In genomic region chr10:123357010-123357409, GRCm38 (mm10) we compare ENCODE assay signal across 22 mouse cellular contexts.
DNase-seq lines count a peak whose midpoint lies in the region; ATAC-seq and TF ChIP-seq lines count a peak whose summit lies in the region.
"Had no signal": no experiment of that assay in that cellular context is flagged by ENCODE, and none has a peak within 500 bp of the region (broad histone marks: within the 10 kb centered on the region; RNA-seq: fewer than 3 reads in every experiment).

No protein-coding gene starts in this region.

- DNase-seq in heart, adult 11 months = peak; percentile 60
- DNase-seq in lung, postnatal 14 days = no peak
- DNase-seq: adrenal gland, adult 2 months; adrenal gland, postnatal 10 days; adrenal gland, postnatal 36 days; B cell, adult 2 months; cerebellum, adult 11-12 months; cerebellum, adult 2 months; cerebellum, adult 9-10 months; cerebellum, postnatal 10 days; cerebellum, postnatal 25 days had no signal

- no peak for TF ChIP-seq CTCF in E14TG2a.4 (conservative IDR thresholded peaks at IDR 0.05; ENCODE audit: low read length)

- WGBS in heart, embryonic 11.5 days (ENCODE audit: insufficient replicate concordance) = 68% methylated on average over 6 of the region's 6 CpGs
- WGBS in kidney, embryonic 15.5 days = 77% methylated on average over 6 of the region's 6 CpGs
- WGBS in kidney, embryonic 14.5 days = 75% methylated on average over 6 of the region's 6 CpGs
- WGBS in lung, embryonic 15.5 days = 74% methylated on average over 6 of the region's 6 CpGs

- no peak for ATAC-seq in heart, embryonic 11.5 days (replicated peaks; ENCODE audit: insufficient number of reproducible peaks, low FRiP score, low TSS enrichment)
- ATAC-seq in kidney, embryonic 15.5 days (replicated peaks; ENCODE audit: low FRiP score) = 0 out of 2 replicates have a peak, but pooled peaks have one; percentile 33
- no peak for ATAC-seq in kidney, embryonic 14.5 days (ENCODE audit: low FRiP score, low TSS enrichment)
- peak; percentile 41; the same call in 1 of the 2 replicates for ATAC-seq in lung, embryonic 15.5 days (ENCODE audit: borderline replicate concordance, extremely low read depth, low FRiP score, low TSS enrichment)
- ATAC-seq: CD4-positive, CD25-positive, alpha-beta regulatory T cell, adult 4 months; forebrain, embryonic 13.5 days; forebrain, embryonic 15.5 days had no signal

- no peak overlapping the region for H3K27ac ChIP-seq in heart, embryonic 11.5 days (ENCODE audit: low read depth, low read length)
- H3K27ac ChIP-seq in kidney, embryonic 15.5 days = no peak overlapping the region
- H3K27ac ChIP-seq in kidney, embryonic 14.5 days (ENCODE audit: low read depth, low read length) = no peak overlapping the region
- no peak overlapping the region for H3K27ac ChIP-seq in lung, embryonic 15.5 days
- H3K27ac ChIP-seq: embryonic facial prominence, embryonic 10.5 days; embryonic facial prominence, embryonic 12.5 days; forebrain, embryonic 13.5 days; forebrain, embryonic 15.5 days had no signal

- no peak overlapping the region for H3K4me2 ChIP-seq in heart, embryonic 11.5 days
- H3K4me2 ChIP-seq in kidney, embryonic 15.5 days = no peak overlapping the region
- H3K4me2 ChIP-seq in kidney, embryonic 14.5 days (replicated peaks; ENCODE audit: low read depth, low read length) = no peak overlapping the region
- H3K4me2 ChIP-seq in lung, embryonic 15.5 days = no peak overlapping the region
- H3K4me2 ChIP-seq: embryonic facial prominence, embryonic 12.5 days; forebrain, embryonic 13.5 days; forebrain, embryonic 15.5 days had no signal

- no peaks in the 10 kb centered on the region for H3K9me3 ChIP-seq in heart, embryonic 11.5 days (replicated peaks; ENCODE audit: control insufficient read depth, low read length)
- no peaks in the 10 kb centered on the region for H3K9me3 ChIP-seq in kidney, embryonic 15.5 days (replicated peaks)
- no peaks in the 10 kb centered on the region for H3K9me3 ChIP-seq in kidney, embryonic 14.5 days (ENCODE audit: control insufficient read depth, low read length)
- no peaks in the 10 kb centered on the region for H3K9me3 ChIP-seq in lung, embryonic 15.5 days
- H3K9me3 ChIP-seq in E14TG2a.4 (ENCODE audit: low read length) = no peaks in the 10 kb centered on the region
- H3K9me3 ChIP-seq: embryonic facial prominence, embryonic 10.5 days; embryonic facial prominence, embryonic 12.5 days; forebrain, embryonic 13.5 days; forebrain, embryonic 15.5 days had no signal

- H3K4me1 ChIP-seq in heart, embryonic 11.5 days (ENCODE audit: control insufficient read depth, insufficient read depth, low read length) = no peaks in the 10 kb centered on the region
- no peaks in the 10 kb centered on the region for H3K4me1 ChIP-seq in kidney, embryonic 15.5 days
- no peaks in the 10 kb centered on the region for H3K4me1 ChIP-seq in kidney, embryonic 14.5 days (ENCODE audit: control insufficient read depth, insufficient read depth, low read length)
- H3K4me1 ChIP-seq in lung, embryonic 15.5 days = no peaks in the 10 kb centered on the region
- H3K4me1 ChIP-seq in E14TG2a.4 (replicated peaks; ENCODE audit: low read depth, low read length) = no peaks in the 10 kb centered on the region
- H3K4me1 ChIP-seq: embryonic facial prominence, embryonic 12.5 days; forebrain, embryonic 13.5 days; forebrain, embryonic 15.5 days had no signal

- H3K4me3 ChIP-seq in heart, embryonic 11.5 days (ENCODE audit: low read depth, low read length) = no peak overlapping the region
- no peak overlapping the region for H3K4me3 ChIP-seq in kidney, embryonic 15.5 days (replicated peaks)
- no peak overlapping the region for H3K4me3 ChIP-seq in kidney, embryonic 14.5 days (ENCODE audit: low read length)
- H3K4me3 ChIP-seq in lung, embryonic 15.5 days = no peak overlapping the region
- H3K4me3 ChIP-seq in E14TG2a.4 (replicated peaks; ENCODE audit: low read length) = peak overlapping the region; percentile 23; the same call in 1 of the 2 replicates
- H3K4me3 ChIP-seq: embryonic facial prominence, embryonic 10.5 days; embryonic facial prominence, embryonic 12.5 days; forebrain, embryonic 13.5 days; forebrain, embryonic 15.5 days had no signal

- H3K36me3 ChIP-seq in heart, embryonic 11.5 days (ENCODE audit: control insufficient read depth, insufficient read depth, low read length) = no peaks in the 10 kb centered on the region
- no peaks in the 10 kb centered on the region for H3K36me3 ChIP-seq in kidney, embryonic 15.5 days
- no peaks in the 10 kb centered on the region for H3K36me3 ChIP-seq in kidney, embryonic 14.5 days (ENCODE audit: control insufficient read depth, insufficient read depth, low read length)
- H3K36me3 ChIP-seq in lung, embryonic 15.5 days = no peaks in the 10 kb centered on the region
- no peaks in the 10 kb centered on the region for H3K36me3 ChIP-seq in E14TG2a.4 (ENCODE audit: insufficient read depth, low read length)
- H3K36me3 ChIP-seq: embryonic facial prominence, embryonic 10.5 days; embryonic facial prominence, embryonic 12.5 days; forebrain, embryonic 15.5 days had no signal

- H3K27me3 ChIP-seq in heart, embryonic 11.5 days (ENCODE audit: control insufficient read depth, insufficient read depth, low read length) = no peaks in the 10 kb centered on the region
- no peaks in the 10 kb centered on the region for H3K27me3 ChIP-seq in kidney, embryonic 15.5 days
- no peaks in the 10 kb centered on the region for H3K27me3 ChIP-seq in kidney, embryonic 14.5 days (ENCODE audit: control insufficient read depth, insufficient read depth, low read length)
- no peaks in the 10 kb centered on the region for H3K27me3 ChIP-seq in lung, embryonic 15.5 days
- H3K27me3 ChIP-seq in E14TG2a.4 (ENCODE audit: insufficient read depth, low read length) = peaks cover 2% of the 10 kb centered on the region; the same call in 1 of the 2 replicates
- H3K27me3 ChIP-seq: CH12.LX; embryonic facial prominence, embryonic 12.5 days; forebrain, embryonic 13.5 days; forebrain, embryonic 15.5 days had no signal

- no peak overlapping the region for H3K9ac ChIP-seq in heart, embryonic 11.5 days (ENCODE audit: low read depth, low read length)
- no peak overlapping the region for H3K9ac ChIP-seq in kidney, embryonic 15.5 days
- no peak overlapping the region for H3K9ac ChIP-seq in kidney, embryonic 14.5 days (ENCODE audit: low read depth, low read length)
- H3K9ac ChIP-seq in lung, embryonic 15.5 days = no peak overlapping the region
- H3K9ac ChIP-seq: embryonic facial prominence, embryonic 12.5 days; forebrain, embryonic 13.5 days; forebrain, embryonic 15.5 days had no signal

Comparison
In these comparisons a context has a peak if more than half of its experiments do, and no peak if none do; other contexts are left out.
1. ATAC-seq: peak in kidney, embryonic 15.5 days (single experiment) and lung, embryonic 15.5 days (single experiment); none in heart, embryonic 11.5 days (single experiment) and kidney, embryonic 14.5 days (single experiment).